In genomic region chr9:75316771-75317170, GRCm38 (mm10) we compare ENCODE assay signal across 22 mouse cellular contexts. TPM values are rescaled to one million over a fixed set of nuclear protein-coding genes. Genes with fewer than 3 reads are reported as not detected.
"Had no signal": no experiment of that assay in that cellular context is flagged by ENCODE, and none has a peak within 500 bp of the region (broad histone marks: within the 10 kb centered on the region; RNA-seq: fewer than 3 reads in every experiment).

No protein-coding gene starts in this region.

- DNase-seq: lung, adult 2 months; lung, postnatal 14 days; lung, postnatal 36 days; right cerebral cortex, postnatal 14 days; thymus, adult 2 months; thymus, postnatal 25 days; thymus, postnatal 4 days had no signal

- H3K27ac ChIP-seq: lung, embryonic 15.5 days; macrophage; midbrain, embryonic 13.5 days; midbrain, embryonic 15.5 days; neural tube, embryonic 12.5 days; stomach, embryonic 15.5 days; stomach, postnatal 0 days had no signal

- H3K4me3 ChIP-seq: lung, embryonic 15.5 days; midbrain, embryonic 13.5 days; midbrain, embryonic 15.5 days; neural tube, embryonic 12.5 days; stomach, embryonic 15.5 days had no signal

RNA-seq across cellular contexts. Expression of gene Bcl2l10, which starts 30.8 kb away (rescaled TPM):
- total RNA-seq: megakaryocyte progenitor cell, adult 5-6 weeks; midbrain, postnatal 0 days; monocyte, adult 5-6 weeks; neutrophil, adult 5-6 weeks had no signal
- polyA plus RNA-seq: lung, embryonic 15.5 days; macrophage; midbrain, embryonic 11.5 days; midbrain, embryonic 13.5 days; midbrain, embryonic 15.5 days; midbrain, postnatal 0 days; neural tube, embryonic 12.5 days; neural tube, embryonic 14.5 days; spleen, adult 2 months; stomach, embryonic 15.5 days; stomach, postnatal 0 days; testis, adult 2 months; thymus, adult 2 months had no signal
